Mouse (Mus musculus): ENCODE results near the gene Kdm5b. TPM values are rescaled to one million over a fixed set of nuclear protein-coding genes. Genes with fewer than 3 reads are reported as not detected.

Kdm5b gene
- polyA plus RNA-seq, 1 experiment: 10.8 TPM

DNA sequence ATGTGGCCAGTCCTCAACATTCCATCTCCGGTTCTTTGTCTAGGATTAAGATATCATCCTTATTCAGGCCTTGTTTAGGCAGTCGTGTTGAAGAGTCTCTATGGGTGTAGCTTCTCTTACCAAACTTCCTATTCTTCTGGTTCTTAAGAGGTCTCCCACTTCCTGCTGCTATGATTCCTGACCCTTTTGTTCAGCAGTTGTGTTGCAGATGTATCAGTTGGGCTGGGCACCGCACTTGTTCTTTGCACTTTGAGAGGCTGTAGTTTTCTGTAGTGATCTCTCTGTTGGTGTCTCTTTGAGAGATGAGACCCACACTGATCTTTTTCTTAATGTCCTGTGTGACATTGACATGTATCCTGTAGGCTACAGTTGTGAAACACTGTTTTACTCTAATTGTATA lies 10.7 kb downstream of the Kdm5b start:
- no peaks in the 10 kb centered on the region for H3K36me3 ChIP-seq (ENCODE audit: control insufficient read depth, insufficient read depth, low read length)
- no peak overlapping the region for H3K4me3 ChIP-seq (ENCODE audit: low read depth, low read length)
- 73% methylated on average over 3 of the region's 3 CpGs for WGBS
- H3K27me3 ChIP-seq (ENCODE audit: control insufficient read depth, insufficient read depth, low read length): no peaks in the 10 kb centered on the region
- H3K27ac ChIP-seq (ENCODE audit: insufficient read depth, low read depth, low read length): no peak overlapping the region
- TF ChIP-seq CTCF (IDR thresholded peaks at IDR 0.05; ENCODE audit: extremely low read depth, insufficient read length, insufficient replicate concordance, low read depth, low read length): no peak
- TF ChIP-seq POLR2A (IDR thresholded peaks at IDR 0.05; ENCODE audit: low read depth, low read length): no peak
- no peaks in the 10 kb centered on the region for H3K4me1 ChIP-seq (ENCODE audit: control insufficient read depth, insufficient read depth, insufficient read length, low read length)

DNA sequence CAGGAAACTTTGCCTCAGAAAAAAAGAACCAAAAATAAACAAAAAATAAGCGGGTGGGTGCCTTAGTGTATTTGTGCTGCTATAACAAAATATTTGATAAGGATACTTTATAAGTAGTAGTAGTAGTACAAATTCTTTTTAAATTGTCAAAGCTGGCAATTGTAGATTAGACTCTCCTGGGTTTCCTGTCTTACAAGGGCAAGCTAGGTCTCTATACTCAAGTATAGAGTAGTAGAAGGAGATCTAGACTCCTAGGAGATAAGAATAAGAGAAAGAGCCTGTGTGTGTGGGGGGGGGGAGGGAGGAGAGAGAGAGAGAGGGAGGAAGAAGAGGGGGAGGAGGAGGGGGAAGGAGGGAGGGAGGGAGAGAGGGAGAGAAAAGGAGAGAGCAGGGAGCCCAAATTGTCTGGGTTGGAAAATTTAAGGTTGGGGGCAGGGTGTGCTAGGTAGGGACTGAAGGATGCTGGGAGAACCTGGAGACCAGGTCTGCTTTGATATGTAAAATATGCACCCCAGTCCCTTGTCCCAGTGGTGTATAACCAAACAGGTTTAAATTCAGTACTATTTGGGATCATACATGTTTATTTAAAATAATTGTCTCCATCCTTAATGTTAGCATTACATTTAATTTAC lies 13.4 kb downstream of the Kdm5b start:
- no peak overlapping the region for H3K4me3 ChIP-seq (ENCODE audit: low read depth, low read length)
- TF ChIP-seq POLR2A (IDR thresholded peaks at IDR 0.05; ENCODE audit: low read depth, low read length) (no peak), CTCF (IDR thresholded peaks at IDR 0.05; ENCODE audit: extremely low read depth, insufficient read length, insufficient replicate concordance, low read depth, low read length) (no peak)
- no peaks in the 10 kb centered on the region for H3K27me3 ChIP-seq (ENCODE audit: control insufficient read depth, insufficient read depth, low read length)
- H3K27ac ChIP-seq (ENCODE audit: insufficient read depth, low read depth, low read length): no peak overlapping the region
- no peaks in the 10 kb centered on the region for H3K36me3 ChIP-seq (ENCODE audit: control insufficient read depth, insufficient read depth, low read length)
- H3K4me1 ChIP-seq (ENCODE audit: control insufficient read depth, insufficient read depth, insufficient read length, low read length): no peaks in the 10 kb centered on the region
- WGBS: 56% methylated on average over 1 of the region's 1 CpGs

DNA sequence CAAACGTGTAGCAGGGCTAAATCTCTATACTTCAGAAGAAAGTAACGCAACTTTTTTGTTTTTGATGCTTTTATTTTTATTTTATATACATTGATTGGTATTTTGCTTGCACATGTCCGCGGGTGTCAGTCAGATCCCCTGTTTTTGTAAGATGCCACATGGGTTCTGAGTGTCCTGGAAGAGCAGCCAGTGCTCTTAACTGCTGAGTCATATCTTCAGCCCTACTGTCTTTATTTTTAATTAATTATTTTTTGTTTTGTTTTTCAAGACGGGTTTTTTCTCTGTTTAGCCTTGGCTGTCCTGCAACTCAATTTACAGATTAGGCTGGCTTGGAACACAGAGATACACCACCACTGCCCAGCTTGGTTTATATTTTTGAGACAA lies 14.0 kb downstream of the Kdm5b start:
- 84% methylated on average over 5 of the region's 5 CpGs for WGBS
- Histone ChIP-seq H3K27me3 (ENCODE audit: control insufficient read depth, insufficient read depth, low read length) (no peaks in the 10 kb centered on the region), H3K4me1 (ENCODE audit: control insufficient read depth, insufficient read depth, insufficient read length, low read length) (no peaks in the 10 kb centered on the region), H3K27ac (ENCODE audit: insufficient read depth, low read depth, low read length) (no peak overlapping the region), H3K4me3 (ENCODE audit: low read depth, low read length) (no peak overlapping the region), H3K36me3 (ENCODE audit: control insufficient read depth, insufficient read depth, low read length) (no peaks in the 10 kb centered on the region)
- TF ChIP-seq CTCF (IDR thresholded peaks at IDR 0.05; ENCODE audit: extremely low read depth, insufficient read length, insufficient replicate concordance, low read depth, low read length) (no peak), POLR2A (IDR thresholded peaks at IDR 0.05; ENCODE audit: low read depth, low read length) (no peak)

DNA sequence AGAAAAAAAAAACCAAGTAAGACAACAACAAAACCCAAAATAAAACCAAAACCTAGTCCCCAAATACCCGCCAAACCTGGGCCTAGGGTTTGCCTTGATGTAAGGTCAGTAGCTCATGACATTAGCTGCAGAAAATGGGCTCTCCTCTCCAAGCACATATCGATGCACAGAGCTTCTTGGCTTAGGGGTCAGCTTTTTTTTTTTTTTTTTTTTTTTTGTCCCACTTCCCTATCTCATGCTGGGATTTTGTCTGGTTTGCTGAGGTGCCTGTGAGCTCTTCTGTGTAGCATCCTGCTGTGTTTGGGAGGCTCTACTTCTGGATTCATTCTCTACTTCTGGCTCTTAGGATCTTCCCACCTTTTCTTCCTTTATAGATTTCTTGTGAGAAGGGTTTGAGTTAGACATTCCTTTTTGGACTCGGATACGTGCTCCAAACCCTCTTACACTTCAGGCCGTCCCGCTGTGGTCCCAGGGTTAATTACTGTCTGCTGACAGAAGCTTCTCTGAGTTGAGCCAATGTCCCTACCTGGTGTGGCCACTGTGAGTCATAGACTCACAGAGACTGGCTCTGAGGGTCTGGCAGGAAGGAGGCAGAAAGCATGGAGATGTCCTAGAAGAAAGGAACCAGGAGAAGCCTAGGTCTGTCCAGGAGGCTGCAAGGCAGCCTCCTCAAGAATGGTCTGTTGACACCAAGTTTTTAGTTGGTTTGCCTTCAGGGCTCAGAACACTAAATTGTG lies 17.6 kb downstream of the Kdm5b start:
- H3K27me3 ChIP-seq (ENCODE audit: control insufficient read depth, insufficient read depth, low read length): no peaks in the 10 kb centered on the region
- 84% methylated on average over 6 of the region's 6 CpGs for WGBS
- no peak for TF ChIP-seq POLR2A (IDR thresholded peaks at IDR 0.05; ENCODE audit: low read depth, low read length)
- TF ChIP-seq CTCF (IDR thresholded peaks at IDR 0.05; ENCODE audit: extremely low read depth, insufficient read length, insufficient replicate concordance, low read depth, low read length): no peak
- H3K4me3 ChIP-seq (ENCODE audit: low read depth, low read length): no peak overlapping the region
- no peaks in the 10 kb centered on the region for H3K4me1 ChIP-seq (ENCODE audit: control insufficient read depth, insufficient read depth, insufficient read length, low read length)
- no peaks in the 10 kb centered on the region; the same call in 1 of the 2 replicates for H3K36me3 ChIP-seq (ENCODE audit: control insufficient read depth, insufficient read depth, low read length)
- no peak overlapping the region for H3K27ac ChIP-seq (ENCODE audit: insufficient read depth, low read depth, low read length)

DNA sequence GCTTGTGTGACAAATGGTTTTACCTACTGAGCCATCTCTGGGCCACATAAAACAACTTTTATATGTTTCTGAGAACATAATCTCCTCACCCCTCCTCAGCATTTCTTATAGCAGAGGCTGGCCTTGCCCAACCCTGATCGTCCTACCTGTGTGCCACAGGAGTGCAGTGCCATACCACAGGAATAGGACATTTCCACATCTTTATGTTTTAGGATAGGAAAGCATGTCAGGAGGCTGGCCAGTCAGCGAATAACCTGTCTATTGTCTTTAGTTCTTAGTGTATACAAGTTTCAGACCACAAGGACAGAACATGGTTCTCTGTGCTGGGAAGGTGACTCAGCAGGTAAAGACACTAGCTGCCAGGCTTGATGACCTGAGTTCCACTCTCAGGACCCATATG lies 20.8 kb downstream of the Kdm5b start:
- H3K27me3 ChIP-seq (ENCODE audit: control insufficient read depth, insufficient read depth, low read length): no peaks in the 10 kb centered on the region
- H3K36me3 ChIP-seq (ENCODE audit: control insufficient read depth, insufficient read depth, low read length): peaks cover 3% of the 10 kb centered on the region
- no peak for TF ChIP-seq CTCF (IDR thresholded peaks at IDR 0.05; ENCODE audit: extremely low read depth, insufficient read length, insufficient replicate concordance, low read depth, low read length)
- no peak for TF ChIP-seq POLR2A (IDR thresholded peaks at IDR 0.05; ENCODE audit: low read depth, low read length)
- WGBS: 91% methylated on average over 2 of the region's 2 CpGs
- H3K4me1 ChIP-seq (ENCODE audit: control insufficient read depth, insufficient read depth, insufficient read length, low read length): peaks cover 5% of the 10 kb centered on the region; the same call in 1 of the 2 replicates
- no peak overlapping the region for H3K4me3 ChIP-seq (ENCODE audit: low read depth, low read length)
- H3K27ac ChIP-seq (ENCODE audit: insufficient read depth, low read depth, low read length): no peak overlapping the region

DNA sequence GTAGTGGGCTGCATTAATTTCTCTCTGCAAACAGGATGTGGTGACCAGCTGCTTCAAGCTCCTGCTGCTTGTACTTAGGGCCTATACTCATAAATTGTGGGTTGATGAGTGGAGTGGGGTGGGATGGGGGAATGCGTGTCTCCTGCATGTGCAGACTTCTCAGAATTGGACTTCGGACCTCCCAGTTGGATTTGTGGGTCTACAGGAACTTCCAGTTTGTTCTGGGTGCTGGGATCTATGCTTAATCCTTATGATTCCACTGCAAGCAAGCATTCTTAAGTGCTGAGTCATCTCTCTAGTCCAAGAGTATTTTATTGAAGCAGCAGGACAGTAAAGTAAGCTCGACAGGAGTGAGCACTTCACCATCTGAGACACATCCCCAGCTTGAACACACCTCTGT lies 23.6 kb downstream of the Kdm5b start:
- TF ChIP-seq CTCF (IDR thresholded peaks at IDR 0.05; ENCODE audit: extremely low read depth, insufficient read length, insufficient replicate concordance, low read depth, low read length) (no peak), POLR2A (IDR thresholded peaks at IDR 0.05; ENCODE audit: low read depth, low read length) (no peak)
- H3K27me3 ChIP-seq (ENCODE audit: control insufficient read depth, insufficient read depth, low read length): no peaks in the 10 kb centered on the region
- no peak overlapping the region for H3K27ac ChIP-seq (ENCODE audit: insufficient read depth, low read depth, low read length)
- no peak overlapping the region for H3K4me3 ChIP-seq (ENCODE audit: low read depth, low read length)
- peaks cover 5% of the 10 kb centered on the region; the same call in 1 of the 2 replicates for H3K4me1 ChIP-seq (ENCODE audit: control insufficient read depth, insufficient read depth, insufficient read length, low read length)
- H3K36me3 ChIP-seq (ENCODE audit: control insufficient read depth, insufficient read depth, low read length): peaks cover 11% of the 10 kb centered on the region
- WGBS: 27% methylated on average over 3 of the region's 3 CpGs

DNA sequence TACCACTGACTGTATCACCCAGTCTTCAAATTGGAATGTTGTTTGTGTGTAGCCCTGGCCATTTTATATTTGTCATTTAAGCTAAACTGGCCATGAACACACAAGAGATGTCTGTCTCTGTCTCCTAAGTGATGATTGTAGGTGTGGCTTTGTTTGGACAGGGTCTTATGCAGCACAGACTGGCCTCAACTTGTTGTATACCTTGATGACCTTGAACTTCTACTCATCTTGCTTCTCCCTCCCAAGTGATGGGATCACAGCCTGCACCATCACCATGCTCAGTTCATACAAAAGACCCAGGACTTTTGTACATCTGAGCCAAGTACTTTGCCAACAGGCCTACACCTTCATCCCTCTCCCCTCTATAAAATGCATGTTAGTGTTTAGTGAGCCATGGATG lies 29.7 kb downstream of the Kdm5b start:
- Histone ChIP-seq H3K27me3 (ENCODE audit: control insufficient read depth, insufficient read depth, low read length) (no peaks in the 10 kb centered on the region), H3K4me3 (ENCODE audit: low read depth, low read length) (no peak overlapping the region), H3K27ac (ENCODE audit: insufficient read depth, low read depth, low read length) (no peak overlapping the region), H3K36me3 (ENCODE audit: control insufficient read depth, insufficient read depth, low read length) (peaks cover 28% of the 10 kb centered on the region), H3K4me1 (ENCODE audit: control insufficient read depth, insufficient read depth, insufficient read length, low read length) (no peaks in the 10 kb centered on the region)
- TF ChIP-seq POLR2A (IDR thresholded peaks at IDR 0.05; ENCODE audit: low read depth, low read length) (no peak), CTCF (IDR thresholded peaks at IDR 0.05; ENCODE audit: extremely low read depth, insufficient read length, insufficient replicate concordance, low read depth, low read length) (no peak)
